Mouse (Mus musculus): ENCODE measurements at regions not wholly inside any gene's neighbourhood (a gene's known extent, or its start where the extent isn't known, plus 50 kb on each side); places are given as distances from the start of the nearest gene placed in this dataset.

DNA sequence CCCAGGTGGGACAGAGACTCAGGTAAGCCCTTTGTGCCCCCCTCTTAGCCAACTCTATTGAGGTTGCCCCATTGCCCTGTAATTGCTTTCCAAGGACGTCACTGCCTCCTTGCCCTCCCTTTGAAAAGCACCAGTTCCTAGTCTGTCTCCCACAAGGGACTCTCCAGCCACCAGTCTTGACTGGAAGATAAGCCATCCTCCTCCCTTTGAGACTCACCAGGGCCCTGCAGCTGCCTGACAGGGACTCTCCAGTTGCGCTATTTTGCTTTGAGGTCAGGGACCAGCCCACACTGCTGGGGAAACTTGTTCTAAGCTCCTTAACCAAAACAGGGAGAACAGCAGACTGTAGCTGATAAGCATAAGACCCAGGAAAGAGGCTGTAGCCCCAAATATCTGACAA, 69.7 kb upstream of the Slc22a22 start:
- Histone ChIP-seq H3K4me1 (ENCODE audit: control insufficient read depth, insufficient read depth, low read length) (no peaks in the 10 kb centered on the region), H3K27ac (ENCODE audit: insufficient read depth, low read length) (no peak overlapping the region), H3K4me3 (ENCODE audit: insufficient read depth, low read length) (no peak overlapping the region)
- no peak for TF ChIP-seq CTCF (IDR thresholded peaks at IDR 0.05; ENCODE audit: borderline replicate concordance, insufficient read depth, low read length)
- no peak for TF ChIP-seq POLR2A (IDR thresholded peaks at IDR 0.05; ENCODE audit: low read depth, low read length)

DNA sequence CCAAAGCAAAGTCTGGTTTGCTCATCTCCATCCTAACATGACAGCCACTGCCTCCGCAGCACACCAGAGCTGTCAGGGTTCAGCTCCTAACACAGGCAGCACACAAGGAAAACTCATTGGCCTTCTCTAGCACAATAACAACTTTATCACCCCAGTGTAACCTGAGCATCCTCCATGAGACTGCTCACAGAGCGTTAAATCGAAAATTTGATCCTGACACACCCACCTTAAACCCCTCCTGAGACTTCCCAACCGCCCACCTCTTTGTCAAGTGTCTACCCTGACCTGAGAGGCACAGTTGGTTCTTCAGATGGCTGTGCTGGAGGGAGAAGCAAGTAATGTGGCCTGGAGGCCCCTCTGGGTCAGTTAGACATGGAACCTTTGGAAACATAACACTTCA, 67.7 kb upstream of the Slc22a22 start:
- H3K4me1 ChIP-seq (ENCODE audit: control insufficient read depth, insufficient read depth, low read length): no peaks in the 10 kb centered on the region
- no peak overlapping the region for H3K27ac ChIP-seq (ENCODE audit: insufficient read depth, low read length)
- H3K4me3 ChIP-seq (ENCODE audit: insufficient read depth, low read length): no peak overlapping the region
- no peak for TF ChIP-seq CTCF (IDR thresholded peaks at IDR 0.05; ENCODE audit: borderline replicate concordance, insufficient read depth, low read length)
- TF ChIP-seq POLR2A (IDR thresholded peaks at IDR 0.05; ENCODE audit: low read depth, low read length): no peak

DNA sequence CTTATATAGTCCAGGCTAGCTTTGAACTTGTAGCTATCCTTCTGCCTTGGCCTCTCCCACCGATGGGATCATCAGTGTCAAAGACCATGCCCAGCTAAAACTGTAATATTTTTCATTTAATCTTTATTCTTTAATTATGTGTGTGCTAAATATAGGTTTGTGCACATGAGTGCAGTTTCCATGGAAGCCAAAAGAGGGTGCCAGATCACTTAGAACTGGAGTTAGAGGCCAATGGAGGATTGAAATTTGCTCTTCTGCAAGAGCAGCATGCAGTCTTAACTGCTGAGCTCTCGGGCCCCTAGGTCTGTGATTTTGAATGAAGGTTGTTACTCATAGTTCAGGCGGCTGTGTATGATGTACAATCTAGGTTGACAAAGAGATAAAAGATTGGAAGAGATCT, 66.6 kb upstream of the Slc22a22 start:
- H3K27ac ChIP-seq (ENCODE audit: insufficient read depth, low read length): no peak overlapping the region
- TF ChIP-seq POLR2A (IDR thresholded peaks at IDR 0.05; ENCODE audit: low read depth, low read length) (no peak), CTCF (IDR thresholded peaks at IDR 0.05; ENCODE audit: borderline replicate concordance, insufficient read depth, low read length) (no peak)
- no peaks in the 10 kb centered on the region for H3K4me1 ChIP-seq (ENCODE audit: control insufficient read depth, insufficient read depth, low read length)
- H3K4me3 ChIP-seq (ENCODE audit: insufficient read depth, low read length): no peak overlapping the region

DNA sequence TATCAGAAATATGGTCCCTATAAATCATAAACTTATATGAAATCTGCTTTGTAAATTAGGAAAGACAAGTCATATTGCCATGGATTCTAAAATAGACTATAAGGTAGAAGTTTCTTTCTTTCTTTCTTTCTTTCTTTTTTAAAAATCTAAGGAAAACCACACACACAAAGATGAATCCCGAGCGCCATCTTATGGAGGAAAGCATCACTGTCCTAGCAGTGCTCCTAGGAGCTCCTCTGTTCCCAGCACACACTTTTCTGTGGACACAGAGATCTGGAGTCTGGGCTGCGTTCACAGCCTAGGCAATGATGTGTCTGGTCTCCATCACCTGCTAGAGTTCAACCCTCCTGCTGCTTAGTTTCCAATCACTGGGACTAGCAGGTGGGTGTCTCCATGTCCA, 65.2 kb upstream of the Slc22a22 start:
- Histone ChIP-seq H3K27ac (ENCODE audit: insufficient read depth, low read length) (no peak overlapping the region), H3K4me1 (ENCODE audit: control insufficient read depth, insufficient read depth, low read length) (no peaks in the 10 kb centered on the region), H3K4me3 (ENCODE audit: insufficient read depth, low read length) (no peak overlapping the region)
- TF ChIP-seq POLR2A (IDR thresholded peaks at IDR 0.05; ENCODE audit: low read depth, low read length) (no peak), CTCF (IDR thresholded peaks at IDR 0.05; ENCODE audit: borderline replicate concordance, insufficient read depth, low read length) (no peak)

DNA sequence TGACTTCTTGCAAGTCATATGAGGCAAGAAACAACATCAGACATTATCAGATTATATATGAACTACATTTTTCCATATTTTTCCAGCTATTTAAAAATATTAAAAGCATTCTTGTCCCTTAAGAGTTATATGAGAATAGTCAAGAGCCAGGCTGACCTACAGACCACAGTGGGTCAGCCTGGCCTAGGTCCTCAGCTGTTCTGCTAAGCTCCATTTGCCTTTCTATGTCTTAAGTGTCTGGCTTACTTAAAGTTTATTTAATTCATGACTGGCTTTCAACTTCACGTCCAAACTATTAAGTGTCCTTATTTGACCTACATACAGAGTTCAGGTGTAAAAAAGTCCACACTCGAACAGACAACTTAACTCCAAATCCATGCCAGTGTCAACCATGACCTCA, 58.1 kb upstream of the Slc22a22 start:
- Histone ChIP-seq H3K27ac (ENCODE audit: insufficient read depth, low read length) (no peak overlapping the region), H3K4me1 (ENCODE audit: control insufficient read depth, insufficient read depth, low read length) (no peaks in the 10 kb centered on the region), H3K4me3 (ENCODE audit: insufficient read depth, low read length) (no peak overlapping the region)
- TF ChIP-seq POLR2A (IDR thresholded peaks at IDR 0.05; ENCODE audit: low read depth, low read length) (no peak), CTCF (IDR thresholded peaks at IDR 0.05; ENCODE audit: borderline replicate concordance, insufficient read depth, low read length) (no peak)

Data from embryonic fibroblast, embryonic 13.5 days (primary cell).